Mouse (Mus musculus) C2C12 (cell line): ENCODE data around the gene Pip4k2c. TPM values are rescaled to one million over a fixed set of nuclear protein-coding genes. Genes with fewer than 3 reads are reported as not detected.

Experiments used
- H3K27me3 ChIP-seq: one replicate; pipeline ENCODE4 v1.6.1; 2011; ENCODE audit not compliant: control insufficient read depth, insufficient read depth, insufficient read length
- H3K36me3 ChIP-seq: one replicate; pipeline ENCODE4 v1.6.1; 2011; ENCODE audit not compliant: control insufficient read depth, insufficient read depth
- H3K4me3 ChIP-seq: one replicate; pipeline ENCODE4 v1.5.1; 2011; ENCODE audit warnings: mild to moderate bottlenecking, control low read depth; ENCODE audit not compliant: poor library complexity, insufficient read depth, severe bottlenecking
- H3K79me2 ChIP-seq: one replicate; pipeline ENCODE4 v1.6.1; 2011; ENCODE audit not compliant: control insufficient read depth, insufficient read depth
- H3K79me3 ChIP-seq: one replicate; pipeline ENCODE4 v1.6.1; 2011; ENCODE audit warnings: low read depth, control low read depth
- H3ac ChIP-seq: one replicate; pipeline ENCODE3; 2011; ENCODE audit warnings: low read depth; ENCODE audit not compliant: control insufficient read depth, insufficient read length
- CEBPB ChIP-seq: IDR thresholded peaks from one replicate; pipeline ENCODE4 v1.6.1; 2011; ENCODE audit warnings: low read depth, mild to moderate bottlenecking, control low read depth, moderate library complexity
- CTCF ChIP-seq: IDR thresholded peaks from one replicate; pipeline ENCODE4 v1.5.1; 2011; ENCODE audit not compliant: control insufficient read depth, insufficient read depth, insufficient read length
- FOSL1 ChIP-seq: IDR thresholded peaks from one replicate; pipeline ENCODE4 v1.8.0; 2011; ENCODE audit warnings: mild to moderate bottlenecking, low read length; ENCODE audit not compliant: poor library complexity, insufficient read depth, severe bottlenecking
- MAX ChIP-seq: IDR thresholded peaks from one replicate; pipeline ENCODE4 v1.6.1; 2011; ENCODE audit warnings: mild to moderate bottlenecking, control low read depth
- MYOD1 ChIP-seq: IDR thresholded peaks from one replicate; pipeline ENCODE4 v1.6.1; 2011; ENCODE audit warnings: low read depth; ENCODE audit not compliant: control insufficient read depth, insufficient read length
- MYOG ChIP-seq: IDR thresholded peaks from one replicate; pipeline ENCODE4 v1.6.1; 2011; ENCODE audit not compliant: control insufficient read depth, insufficient read length; ENCODE audit errors: extremely low read depth
- USF1 ChIP-seq: IDR thresholded peaks from one replicate; pipeline ENCODE4 v1.6.1; 2011; ENCODE audit warnings: low read depth, mild to moderate bottlenecking, control low read depth, moderate library complexity
- long read RNA-seq, 2 experiments: library from polyadenylated mRNA; unstranded; transcript quantifications; one replicate each; pipeline ENCODE4 v2.0.0; 2019 to 2020
- polyA plus RNA-seq: library from polyadenylated mRNA; unstranded; fragments of >200 nt; fragmentation: generic; extraction: Trizol; gene quantifications from one replicate; pipeline ENCODE4 v1.2.1, GENCODE M21; 2012; ENCODE audit warnings: missing spikeins

The Pip4k2c gene
- 25.8 TPM for polyA plus RNA-seq
- long read RNA-seq, experiment 1, transcript Pip4k2c-201 (10 exons, 3,307 nt): major isoform, 13 of 24 reads
- long read RNA-seq, experiment 1, partial matches to known transcripts: 0 of 24 reads
- long read RNA-seq, experiment 1, other reads (novel, unspliced or antisense): 11 of 24 reads
- long read RNA-seq, experiment 2, transcript Pip4k2c-201 (10 exons, 3,307 nt): major isoform, 204 of 276 reads
- long read RNA-seq, experiment 2, partial matches to known transcripts: 9 of 276 reads
- long read RNA-seq, experiment 2, other reads (novel, unspliced or antisense): 63 of 276 reads

DNA sequence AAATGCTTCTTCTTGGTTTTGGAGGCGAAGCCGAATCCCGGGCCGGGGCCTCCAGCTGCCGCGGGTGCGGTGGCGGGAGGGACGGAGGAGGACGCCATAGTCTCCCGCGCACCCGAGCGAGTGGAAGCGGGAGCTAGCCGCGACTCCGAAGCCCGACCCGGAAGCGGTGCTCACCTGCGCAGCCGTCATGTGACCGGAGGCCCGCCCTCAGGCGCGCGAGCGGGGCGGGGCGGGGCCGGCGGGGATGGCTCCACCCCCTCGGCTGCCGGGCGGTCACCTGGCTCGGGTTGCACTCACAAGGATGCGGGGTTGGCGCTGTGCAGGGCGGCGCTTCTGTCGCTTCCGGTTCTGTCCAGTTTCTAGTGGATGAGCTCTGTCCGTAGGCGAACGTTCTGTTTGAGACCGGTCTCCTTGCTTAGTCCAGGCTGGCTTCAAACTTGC, at the start of gene Pip4k2c:
Gene Pip4k2c, minus strand, starts transcription at position 172 of the 441 bp plus-strand sequence.
- Histone ChIP-seq H3K79me3 (peaks cover 2% of the 10 kb centered on the region), H3K4me3 (peak within 1 kb of the TSS; percentile 84), H3K79me2 (peaks cover 25% of the 10 kb centered on the region), H3K36me3 (peaks cover 18% of the 10 kb centered on the region), H3K27me3 (no peaks in the 10 kb centered on the region), H3ac (peak within 1 kb of the TSS; percentile 59)
- no peak for TF ChIP-seq CEBPB
- peak; percentile 90 for TF ChIP-seq USF1
- TF ChIP-seq CTCF: no peak
- TF ChIP-seq FOSL1: no peak

- TF ChIP-seq MAX: no peak
- TF ChIP-seq CEBPB: no peak
- TF ChIP-seq USF1: no peak
- no peak for TF ChIP-seq FOSL1
- no peak for TF ChIP-seq MYOD1
- no peak for TF ChIP-seq MYOG
- no peak for TF ChIP-seq CTCF
Measured at GRCm38 (mm10) chr10:127258489-127258888, 47.1 kb upstream of the Pip4k2c start.

DNA sequence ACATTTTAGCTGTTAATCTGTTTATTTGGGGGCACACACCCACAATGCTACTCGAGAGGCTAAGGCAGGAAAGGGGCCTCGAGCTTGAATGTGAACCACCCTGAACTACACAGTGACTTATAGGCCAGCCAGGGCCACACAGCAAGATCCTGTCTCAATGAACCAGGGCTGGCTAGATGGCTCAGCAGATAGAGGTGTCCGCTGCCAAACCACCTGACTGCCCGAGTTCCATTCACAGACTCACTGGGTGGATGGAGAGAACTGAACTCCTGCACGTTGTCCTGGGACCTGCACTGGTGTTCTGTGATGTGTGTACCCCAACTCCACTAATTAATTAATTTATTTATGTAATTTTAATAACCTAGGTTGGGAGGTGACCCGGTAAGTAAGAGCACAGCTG, 46.4 kb upstream of the Pip4k2c start:
- H3K36me3 ChIP-seq: no peaks in the 10 kb centered on the region
- H3K79me2 ChIP-seq: no peaks in the 10 kb centered on the region
- no peak for TF ChIP-seq MAX
- no peak for TF ChIP-seq FOSL1
- no peak for TF ChIP-seq MYOG
- TF ChIP-seq MYOD1: no peak
- TF ChIP-seq CTCF: no peak
- TF ChIP-seq USF1: no peak
- no peak for TF ChIP-seq CEBPB
- H3K79me3 ChIP-seq: no peaks in the 10 kb centered on the region
- no peak overlapping the region for H3K4me3 ChIP-seq
- H3ac ChIP-seq: no peak overlapping the region
- H3K27me3 ChIP-seq: peaks cover 15% of the 10 kb centered on the region

More at GRCm38 (mm10) chr10:127258489-127258888, 47.1 kb upstream of the Pip4k2c start:
- H3K4me3 ChIP-seq: no peak overlapping the region
- no peaks in the 10 kb centered on the region for H3K36me3 ChIP-seq
- no peaks in the 10 kb centered on the region for H3K79me2 ChIP-seq
- peaks cover 20% of the 10 kb centered on the region for H3K27me3 ChIP-seq
- H3ac ChIP-seq: no peak overlapping the region
- H3K79me3 ChIP-seq: no peaks in the 10 kb centered on the region

DNA sequence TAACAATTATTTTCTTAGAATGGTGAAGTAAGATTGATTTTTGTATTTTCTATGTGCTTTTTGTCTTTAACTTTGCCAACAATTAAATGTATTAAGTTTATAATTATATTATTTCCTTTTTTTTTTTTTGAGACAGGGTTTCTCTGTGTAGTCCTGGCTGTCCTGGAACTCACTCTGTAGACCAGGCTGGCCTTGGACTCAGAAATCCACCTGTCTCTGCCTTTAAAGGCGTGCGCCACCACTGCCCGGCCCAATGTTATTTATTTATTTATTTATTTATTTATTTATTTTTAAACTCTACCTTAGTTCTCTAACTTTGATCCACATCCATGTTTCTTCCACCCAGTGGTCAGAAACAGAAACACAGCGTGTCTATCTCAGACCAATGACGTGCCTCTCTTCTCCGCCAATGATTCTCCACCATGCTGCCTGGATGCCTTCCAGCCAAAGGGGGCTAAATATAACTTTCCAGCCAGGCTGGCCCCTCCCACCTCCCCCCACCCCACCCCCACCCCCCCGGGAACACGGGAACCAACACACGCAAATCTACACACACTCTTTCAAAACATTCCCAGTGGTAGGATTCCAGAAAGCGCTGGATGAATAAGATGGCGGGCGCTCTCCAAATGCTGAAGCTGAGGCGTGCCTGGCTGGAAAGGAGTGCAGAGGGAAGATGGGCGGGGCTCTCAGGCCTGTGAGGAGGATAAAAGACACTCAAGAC, 44.4 kb upstream of the Pip4k2c start:
- Histone ChIP-seq H3K4me3 (no peak overlapping the region), H3K79me2 (no peaks in the 10 kb centered on the region), H3ac (no peak overlapping the region), H3K27me3 (peaks cover 8% of the 10 kb centered on the region), H3K79me3 (no peaks in the 10 kb centered on the region), H3K36me3 (no peaks in the 10 kb centered on the region)
- TF ChIP-seq FOSL1: no peak
- TF ChIP-seq CEBPB: no peak
- no peak for TF ChIP-seq CTCF
- no peak for TF ChIP-seq USF1
- no peak for TF ChIP-seq MYOD1
- no peak for TF ChIP-seq MAX
- TF ChIP-seq MYOG: no peak

DNA sequence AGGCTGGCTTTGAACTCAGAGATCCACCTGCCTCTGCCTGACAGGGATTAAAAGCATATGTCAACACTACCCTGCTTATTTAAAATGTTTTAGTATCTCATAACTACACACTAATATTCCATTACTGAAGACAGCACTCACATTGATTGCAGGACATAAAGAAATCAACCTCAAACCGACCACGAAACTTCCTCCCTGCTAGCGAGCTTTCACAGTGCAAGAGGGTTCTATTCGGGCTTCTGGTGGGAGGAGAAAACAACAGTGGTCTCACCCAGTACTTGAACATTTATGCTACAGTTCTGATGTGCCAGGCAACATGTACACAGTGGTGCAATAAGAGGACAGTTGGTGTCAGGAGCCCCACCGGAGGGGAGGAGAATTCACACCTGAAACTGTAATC, 39.4 kb upstream of the Pip4k2c start:
- Histone ChIP-seq H3ac (no peak overlapping the region), H3K36me3 (no peaks in the 10 kb centered on the region), H3K79me2 (no peaks in the 10 kb centered on the region), H3K4me3 (no peak overlapping the region), H3K79me3 (no peaks in the 10 kb centered on the region), H3K27me3 (peaks cover 35% of the 10 kb centered on the region)
- TF ChIP-seq CTCF (no peak), MYOD1 (no peak), FOSL1 (no peak), CEBPB (no peak), USF1 (no peak), MAX (no peak), MYOG (no peak)

- Histone ChIP-seq H3K79me2 (no peaks in the 10 kb centered on the region), H3K27me3 (peaks cover 82% of the 10 kb centered on the region), H3K4me3 (no peak overlapping the region), H3ac (no peak overlapping the region), H3K36me3 (no peaks in the 10 kb centered on the region), H3K79me3 (no peaks in the 10 kb centered on the region)
- TF ChIP-seq CTCF: no peak
Measured at GRCm38 (mm10) chr10:127238241-127238824, 26.9 kb upstream of the Pip4k2c start.
